Mouse (Mus musculus) lung, postnatal 36 days (tissue): ENCODE results near the gene Rbpms2.

ENCODE experiments used
- DNase-seq: peaks from one replicate; pipeline ENCODE4 v3.0.0; 2022; ENCODE audit warnings: mixed read lengths

Rbpms2 gene

DNA sequence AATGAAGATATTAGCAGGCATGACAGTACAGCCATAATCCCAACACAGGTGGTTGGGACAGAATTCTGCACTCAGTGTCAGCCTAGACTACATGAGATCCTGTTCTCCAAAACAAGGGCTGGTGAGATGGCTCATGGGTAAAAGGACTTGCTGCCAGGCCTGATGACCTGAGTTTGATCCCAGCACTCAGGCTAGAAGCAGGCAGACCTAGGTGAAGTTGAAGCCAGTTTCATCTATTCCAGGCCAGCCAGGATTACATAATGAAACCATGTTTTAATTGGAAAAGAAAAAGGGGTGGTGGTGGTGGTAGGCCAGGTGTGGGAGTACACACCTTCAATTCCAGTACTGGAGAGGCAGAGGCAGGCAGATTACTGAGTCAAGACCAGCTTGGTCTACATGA is 68.5 kb downstream of the Rbpms2 start:
- no peak for DNase-seq

DNA sequence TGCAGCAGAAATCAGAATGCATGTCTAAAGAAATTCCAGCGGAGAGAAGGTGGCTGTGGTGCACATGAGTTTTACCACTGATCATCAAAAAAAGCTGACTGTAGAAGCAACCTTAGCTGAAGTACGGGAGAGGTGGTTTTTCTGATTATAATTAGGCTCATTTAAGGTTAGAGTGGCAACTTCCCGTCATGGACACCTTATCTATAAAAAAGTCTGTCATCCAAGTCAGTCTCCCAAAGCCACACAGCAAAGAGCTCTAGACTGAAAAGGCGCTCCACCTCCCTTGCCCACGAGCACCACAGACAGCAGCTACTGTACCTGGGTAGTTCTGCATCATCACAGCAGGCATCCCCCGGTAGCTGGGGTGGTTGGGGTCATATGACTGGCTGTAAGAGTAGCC is 71.1 kb downstream of the Rbpms2 start:
- no peak for DNase-seq

DNA sequence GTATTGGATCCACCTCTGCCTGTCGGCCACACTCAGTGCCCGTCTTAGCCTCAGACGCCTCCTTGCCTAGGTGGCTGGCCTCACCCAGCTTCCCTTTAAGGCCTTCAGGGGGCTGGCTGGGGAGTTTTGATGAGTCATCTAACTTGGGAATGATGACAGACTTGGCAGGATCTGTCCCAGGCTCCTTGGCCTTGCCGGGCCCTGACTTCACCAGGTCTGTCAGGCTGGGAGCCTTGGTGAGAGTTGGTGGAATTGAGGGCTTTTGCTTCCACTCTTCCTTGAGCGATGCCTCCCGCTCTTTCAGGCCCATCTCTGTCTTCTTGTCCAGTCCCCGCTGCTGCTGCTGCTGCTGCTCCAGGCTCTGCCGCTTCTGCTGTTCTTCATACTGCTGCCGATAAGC is 72.8 kb downstream of the Rbpms2 start:
- DNase-seq, result no peak

DNA sequence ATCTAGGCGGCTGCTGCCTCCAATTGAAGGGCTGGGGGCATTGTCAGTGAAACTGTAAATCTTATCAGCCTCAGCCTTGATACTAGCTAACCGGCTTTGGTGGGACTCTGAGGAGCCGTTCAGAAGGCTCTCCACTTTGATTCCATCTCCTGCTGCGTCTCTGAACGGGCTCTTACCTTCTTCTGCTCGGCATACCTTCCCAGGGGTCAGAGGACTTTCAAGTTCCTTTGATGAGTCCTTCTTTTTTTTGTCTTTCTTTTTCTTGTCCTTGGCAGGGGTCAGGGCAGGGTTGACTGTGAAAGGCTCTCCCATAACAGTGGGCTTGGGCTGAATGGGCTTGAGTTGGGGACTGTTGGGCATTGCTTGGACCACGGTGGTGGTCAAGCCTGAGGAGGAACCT is 73.8 kb downstream of the Rbpms2 start:
- no peak for DNase-seq

DNA sequence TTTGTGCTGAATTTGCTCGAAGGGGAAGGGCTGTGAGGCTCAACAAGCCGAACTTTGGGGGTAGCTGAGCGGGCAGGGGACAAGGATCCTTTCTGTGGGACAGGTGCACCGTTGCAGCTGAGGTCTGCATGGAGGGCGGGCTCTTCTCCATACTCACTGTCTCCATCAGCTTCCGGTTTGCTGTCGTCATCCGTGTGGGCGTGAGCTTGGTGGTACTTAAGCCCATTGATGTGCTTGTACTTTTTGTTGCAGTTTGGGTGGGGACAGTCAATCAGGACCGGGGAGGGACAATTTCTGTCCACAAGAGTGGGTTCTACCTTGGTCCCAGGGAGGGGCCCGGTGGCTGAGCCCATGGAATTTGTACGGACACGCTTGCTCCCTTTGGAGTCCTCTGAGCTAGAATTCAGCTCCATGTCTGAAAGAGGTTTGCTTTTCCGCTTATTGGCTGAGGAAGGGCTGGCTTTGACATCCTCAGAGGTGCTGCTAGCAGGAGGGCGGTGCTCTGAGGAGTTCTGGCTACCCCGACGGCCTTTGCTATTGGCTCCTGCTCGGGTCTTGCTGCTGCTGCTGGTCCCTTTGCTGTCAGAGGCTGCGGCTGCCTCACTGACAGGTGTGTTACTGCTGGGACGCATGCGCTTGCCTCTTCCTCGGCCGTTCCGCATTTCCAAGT is 74.6 kb downstream of the Rbpms2 start:
- no peak for DNase-seq
